Mouse (Mus musculus): Measurements from ENCODE around the gene Rora. TPM values are rescaled to one million over a fixed set of nuclear protein-coding genes. Genes with fewer than 3 reads are reported as not detected.

Rora gene
- polyA plus RNA-seq, 1 experiment from 2014 or later = 12.5 TPM

DNA sequence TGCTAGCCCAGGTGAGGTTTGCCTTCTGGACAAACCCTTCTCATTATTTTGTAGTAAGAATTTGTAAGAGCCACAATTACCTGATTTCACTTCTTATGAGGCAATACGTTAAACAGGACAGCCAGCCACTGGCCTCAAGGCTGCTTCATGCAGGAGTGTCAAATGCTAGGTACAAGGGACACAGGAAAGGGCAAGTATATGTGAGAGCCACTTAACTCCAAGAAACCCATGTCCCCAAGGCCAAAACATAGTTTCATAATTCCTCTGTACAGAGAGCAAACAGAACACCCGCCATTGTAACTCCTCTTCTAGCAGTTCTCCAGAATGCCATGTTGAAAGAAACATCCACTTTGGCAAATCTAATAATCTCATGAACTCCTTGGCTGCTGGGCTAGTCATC is 205.9 kb downstream of the Rora start:
- Histone ChIP-seq H3K4me1 (no peaks in the 10 kb centered on the region), H3K9ac (no peak overlapping the region), H3K36me3 (no peaks in the 10 kb centered on the region), H3K4me3 (no peak overlapping the region), H3K9me3 (peaks cover 16% of the 10 kb centered on the region), H3K27ac (no peak overlapping the region), H3K4me2 (replicated peaks) (no peak overlapping the region), H3K27me3 (no peaks in the 10 kb centered on the region)
- WGBS = 89% methylated on average over 2 of the region's 2 CpGs
- ATAC-seq (ENCODE audit: insufficient number of reproducible peaks, insufficient read depth, low FRiP score, low TSS enrichment) = no peak

DNA sequence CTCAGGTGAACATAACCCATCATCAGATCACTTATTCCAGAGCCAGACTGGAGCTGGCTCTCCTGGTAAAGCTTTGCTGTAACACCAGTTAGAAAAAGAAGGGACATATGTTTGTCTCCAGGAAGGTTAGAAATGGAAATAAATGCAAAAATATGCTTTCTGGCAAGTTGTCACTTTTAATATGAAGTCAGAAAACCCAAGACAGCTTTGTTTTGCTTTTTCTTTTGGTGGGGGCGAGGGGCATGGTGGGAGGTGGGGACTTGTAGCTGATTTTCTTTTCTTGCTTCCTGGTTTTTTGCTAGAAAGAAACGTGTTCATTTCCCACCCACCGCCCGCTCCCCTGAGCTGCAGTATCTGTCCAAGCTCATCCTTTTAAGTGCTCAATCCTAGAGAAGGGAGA is 212.7 kb downstream of the Rora start:
- H3K27ac ChIP-seq = no peak overlapping the region
- no peak for ATAC-seq (ENCODE audit: insufficient number of reproducible peaks, insufficient read depth, low FRiP score, low TSS enrichment)
- no peaks in the 10 kb centered on the region for H3K27me3 ChIP-seq
- H3K9me3 ChIP-seq = peaks cover 16% of the 10 kb centered on the region
- H3K4me1 ChIP-seq = peaks cover 8% of the 10 kb centered on the region
- no peak overlapping the region for H3K4me3 ChIP-seq
- 69% methylated on average over 4 of the region's 4 CpGs for WGBS
- H3K9ac ChIP-seq = no peak overlapping the region
- H3K36me3 ChIP-seq = no peaks in the 10 kb centered on the region
- no peak overlapping the region for H3K4me2 ChIP-seq (replicated peaks)

GRCm38 (mm10) chr9:68873838-68874237 is 220.3 kb downstream of the Rora start:
- no peak overlapping the region for H3K4me2 ChIP-seq (replicated peaks)
- H3K9me3 ChIP-seq = no peaks in the 10 kb centered on the region
- H3K27me3 ChIP-seq = no peaks in the 10 kb centered on the region
- WGBS = 68% methylated on average over 4 of the region's 4 CpGs
- peak overlapping the region; percentile 58 for H3K27ac ChIP-seq
- H3K9ac ChIP-seq = no peak overlapping the region
- H3K4me1 ChIP-seq = peaks cover 14% of the 10 kb centered on the region
- ATAC-seq (ENCODE audit: insufficient number of reproducible peaks, insufficient read depth, low FRiP score, low TSS enrichment) = no peak
- H3K4me3 ChIP-seq = no peak overlapping the region
- H3K36me3 ChIP-seq = no peaks in the 10 kb centered on the region

- no peak for ATAC-seq (ENCODE audit: insufficient number of reproducible peaks, insufficient read depth, low FRiP score, low TSS enrichment)
- peaks cover 14% of the 10 kb centered on the region for H3K4me1 ChIP-seq
- H3K9me3 ChIP-seq = no peaks in the 10 kb centered on the region
- peak overlapping the region; percentile 58 for H3K27ac ChIP-seq
- no peaks in the 10 kb centered on the region for H3K27me3 ChIP-seq
- no peak overlapping the region for H3K9ac ChIP-seq
- H3K4me3 ChIP-seq = no peak overlapping the region
- 36% methylated on average over 2 of the region's 2 CpGs for WGBS
- no peaks in the 10 kb centered on the region for H3K36me3 ChIP-seq
- H3K4me2 ChIP-seq (replicated peaks) = no peak overlapping the region
Measured at GRCm38 (mm10) chr9:68874544-68874943, 221.0 kb downstream of the Rora start.

- Histone ChIP-seq H3K9ac (no peak overlapping the region), H3K27me3 (no peaks in the 10 kb centered on the region), H3K4me2 (replicated peaks) (no peak overlapping the region), H3K27ac (no peak overlapping the region), H3K9me3 (no peaks in the 10 kb centered on the region), H3K4me1 (peaks cover 11% of the 10 kb centered on the region), H3K4me3 (no peak overlapping the region), H3K36me3 (no peaks in the 10 kb centered on the region)
- WGBS = 84% methylated on average over 2 of the region's 2 CpGs
- ATAC-seq (ENCODE audit: insufficient number of reproducible peaks, insufficient read depth, low FRiP score, low TSS enrichment) = no peak
Measured at GRCm38 (mm10) chr9:68875791-68876190, 222.2 kb downstream of the Rora start.

- Histone ChIP-seq H3K4me2 (replicated peaks) (no peak overlapping the region), H3K9me3 (no peaks in the 10 kb centered on the region), H3K27me3 (no peaks in the 10 kb centered on the region), H3K4me3 (no peak overlapping the region), H3K9ac (no peak overlapping the region), H3K36me3 (no peaks in the 10 kb centered on the region), H3K27ac (no peak overlapping the region), H3K4me1 (peaks cover 11% of the 10 kb centered on the region)
- 74% methylated on average over 2 of the region's 2 CpGs for WGBS
- ATAC-seq (ENCODE audit: insufficient number of reproducible peaks, insufficient read depth, low FRiP score, low TSS enrichment) = no peak
Measured at GRCm38 (mm10) chr9:68876289-68876688, 222.7 kb downstream of the Rora start.

DNA sequence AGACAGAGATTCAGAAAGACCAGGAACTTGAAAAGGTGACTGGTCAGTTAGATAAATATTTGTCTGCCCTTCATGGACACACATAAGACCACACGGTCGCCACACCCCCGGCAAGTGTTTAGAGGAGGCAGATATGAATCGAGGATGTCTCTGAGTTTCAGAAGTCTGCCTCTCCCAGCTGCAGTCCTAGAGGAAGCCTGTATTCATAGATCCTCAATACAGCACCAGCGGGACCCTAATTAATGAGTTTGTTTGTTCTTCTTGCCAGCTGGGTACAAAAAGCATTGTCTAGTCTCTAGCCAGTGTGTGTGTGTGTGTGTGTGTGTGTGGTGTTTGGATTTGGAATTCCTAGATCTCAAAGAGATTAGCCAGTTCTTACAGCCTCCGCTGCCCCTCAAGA is 228.3 kb downstream of the Rora start:
- no peak for ATAC-seq (ENCODE audit: insufficient number of reproducible peaks, insufficient read depth, low FRiP score, low TSS enrichment)
- 52% methylated on average over 6 of the region's 6 CpGs for WGBS
- Histone ChIP-seq H3K9ac (no peak overlapping the region), H3K27me3 (no peaks in the 10 kb centered on the region), H3K4me3 (no peak overlapping the region), H3K9me3 (no peaks in the 10 kb centered on the region), H3K4me2 (replicated peaks) (no peak overlapping the region), H3K36me3 (no peaks in the 10 kb centered on the region), H3K27ac (no peak overlapping the region), H3K4me1 (peaks cover 10% of the 10 kb centered on the region; the same call in 1 of the 2 replicates)

DNA sequence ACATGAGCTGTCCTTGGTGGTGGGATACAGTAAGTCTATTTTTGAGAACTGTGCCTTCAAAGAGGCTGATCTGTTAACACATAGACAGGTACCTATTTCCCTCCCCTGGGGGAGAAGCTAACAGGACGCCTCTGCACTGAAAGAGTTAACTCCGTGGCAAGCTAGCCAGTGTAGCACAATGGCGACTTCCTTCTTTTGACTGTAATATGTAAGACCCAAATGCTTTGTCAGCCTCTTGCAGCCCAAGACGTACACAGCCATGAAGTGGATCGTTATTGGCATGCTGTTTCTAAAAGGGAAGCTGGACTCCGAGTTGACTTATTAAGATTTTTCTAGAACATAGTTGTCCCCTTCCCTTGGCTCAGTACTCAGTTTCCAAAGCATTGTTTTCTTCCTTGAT is 229.4 kb downstream of the Rora start:
- no peaks in the 10 kb centered on the region for H3K27me3 ChIP-seq
- no peaks in the 10 kb centered on the region for H3K36me3 ChIP-seq
- H3K9me3 ChIP-seq = no peaks in the 10 kb centered on the region
- ATAC-seq (ENCODE audit: insufficient number of reproducible peaks, insufficient read depth, low FRiP score, low TSS enrichment) = no peak
- H3K27ac ChIP-seq = no peak overlapping the region
- no peak overlapping the region for H3K4me3 ChIP-seq
- 65% methylated on average over 6 of the region's 6 CpGs for WGBS
- H3K4me1 ChIP-seq = peaks cover 10% of the 10 kb centered on the region; the same call in 1 of the 2 replicates
- no peak overlapping the region for H3K9ac ChIP-seq
- no peak overlapping the region for H3K4me2 ChIP-seq (replicated peaks)

DNA sequence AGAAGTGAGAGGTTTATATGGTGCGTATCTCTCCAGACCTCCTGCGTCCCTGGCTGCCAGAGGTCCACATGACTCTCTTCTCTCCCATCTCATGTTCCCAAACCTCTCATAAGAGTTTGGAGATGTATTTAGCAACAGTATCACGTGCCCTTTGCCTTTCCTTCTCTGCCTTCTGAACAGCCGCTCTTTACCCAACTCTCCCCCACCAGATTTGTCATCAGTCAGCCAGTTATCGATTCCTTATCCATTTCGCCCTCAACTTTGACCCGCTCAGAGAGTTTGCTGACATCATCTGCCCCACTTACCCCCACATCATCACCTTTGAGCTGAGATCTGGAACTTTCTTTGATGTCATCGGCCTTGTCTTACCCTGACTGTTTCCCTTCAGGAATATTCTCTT is 230.1 kb downstream of the Rora start:
- Histone ChIP-seq H3K27me3 (no peaks in the 10 kb centered on the region), H3K4me3 (no peak overlapping the region), H3K9ac (no peak overlapping the region), H3K4me1 (peaks cover 10% of the 10 kb centered on the region; the same call in 1 of the 2 replicates), H3K9me3 (no peaks in the 10 kb centered on the region), H3K27ac (no peak overlapping the region), H3K4me2 (replicated peaks) (no peak overlapping the region), H3K36me3 (no peaks in the 10 kb centered on the region)
- ATAC-seq (ENCODE audit: insufficient number of reproducible peaks, insufficient read depth, low FRiP score, low TSS enrichment) = no peak
- WGBS = 83% methylated on average over 8 of the region's 8 CpGs

GRCm38 (mm10) chr9:68884451-68885035 is 231.0 kb downstream of the Rora start:
- Histone ChIP-seq H3K36me3 (no peaks in the 10 kb centered on the region), H3K27me3 (no peaks in the 10 kb centered on the region), H3K4me2 (replicated peaks) (no peak overlapping the region), H3K9me3 (no peaks in the 10 kb centered on the region), H3K9ac (no peak overlapping the region), H3K4me1 (peaks cover 10% of the 10 kb centered on the region; the same call in 1 of the 2 replicates), H3K27ac (peak overlapping the region; percentile 51), H3K4me3 (no peak overlapping the region)
- no peak for ATAC-seq (ENCODE audit: insufficient number of reproducible peaks, insufficient read depth, low FRiP score, low TSS enrichment)
- 61% methylated on average over 9 of the region's 9 CpGs for WGBS

DNA sequence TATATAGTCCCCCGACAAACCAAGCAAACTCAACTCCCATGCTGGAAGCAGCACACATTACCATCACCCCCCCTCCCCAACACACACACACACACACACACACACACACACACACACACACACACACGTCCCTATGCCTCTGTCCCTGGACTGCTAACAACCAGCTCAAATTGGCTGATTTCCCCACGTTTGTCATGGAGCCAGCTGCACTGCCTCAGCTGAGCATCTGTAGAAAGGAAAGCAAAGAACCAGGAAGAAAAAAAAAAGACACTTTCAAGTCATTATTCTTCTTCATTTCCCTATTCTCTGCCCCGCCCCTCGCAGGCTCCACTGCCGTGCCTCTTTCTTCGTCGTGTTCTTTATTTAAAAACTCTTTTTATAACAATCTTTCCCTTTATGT is 235.1 kb downstream of the Rora start:
- Histone ChIP-seq H3K9me3 (no peaks in the 10 kb centered on the region), H3K36me3 (no peaks in the 10 kb centered on the region), H3K4me3 (no peak overlapping the region), H3K27me3 (no peaks in the 10 kb centered on the region), H3K4me2 (replicated peaks) (no peak overlapping the region), H3K27ac (no peak overlapping the region), H3K4me1 (peaks cover 4% of the 10 kb centered on the region; the same call in 1 of the 2 replicates), H3K9ac (no peak overlapping the region)
- ATAC-seq (ENCODE audit: insufficient number of reproducible peaks, insufficient read depth, low FRiP score, low TSS enrichment) = no peak
- WGBS = 57% methylated on average over 8 of the region's 8 CpGs

DNA sequence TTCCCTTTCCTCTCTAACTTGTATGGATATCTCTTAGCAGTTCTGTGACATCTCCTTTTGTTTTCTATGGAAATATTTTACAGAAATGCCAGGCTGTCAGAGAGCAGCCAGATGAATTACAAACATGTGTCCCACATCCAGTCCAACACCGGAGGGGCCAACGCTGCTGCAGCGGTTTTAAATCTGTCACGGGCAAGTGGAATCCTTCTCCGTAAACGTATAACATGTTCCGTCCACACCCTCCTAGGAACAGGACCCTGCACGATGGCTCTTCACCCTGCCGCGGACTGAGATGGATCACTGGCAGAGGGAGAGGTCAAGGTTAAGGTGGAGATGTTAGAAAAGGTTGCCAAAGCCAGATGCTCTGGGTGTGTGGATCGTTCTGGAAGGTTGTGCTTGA is 237.8 kb downstream of the Rora start:
- H3K4me1 ChIP-seq = no peaks in the 10 kb centered on the region
- no peaks in the 10 kb centered on the region for H3K9me3 ChIP-seq
- H3K27ac ChIP-seq = no peak overlapping the region
- no peaks in the 10 kb centered on the region for H3K36me3 ChIP-seq
- no peak overlapping the region for H3K4me2 ChIP-seq (replicated peaks)
- 60% methylated on average over 11 of the region's 11 CpGs for WGBS
- H3K4me3 ChIP-seq = no peak overlapping the region
- H3K27me3 ChIP-seq = 0 out of 2 replicates have a peak, but pooled peaks cover 2% of the 10 kb centered on the region
- no peak for ATAC-seq (ENCODE audit: insufficient number of reproducible peaks, insufficient read depth, low FRiP score, low TSS enrichment)
- no peak overlapping the region for H3K9ac ChIP-seq
